Mouse (Mus musculus) heart, adult 2 months (tissue): ENCODE measurements around the gene Snrpd3. TPM values are rescaled to one million over a fixed set of nuclear protein-coding genes. Genes with fewer than 3 reads are reported as not detected.

Source experiments
- DNase-seq, 2 experiments: peaks; one replicate each; pipeline ENCODE4 v3.0.0; 2021
- H3K27ac ChIP-seq: fragments of 200-600 bp; 2 replicates; pipeline ENCODE4 v1.8.1; 2022
- H3K27me3 ChIP-seq: fragments of 200-500 bp; 2 replicates; pipeline ENCODE4 v1.6.1; 2012; ENCODE audit warnings: mild to moderate bottlenecking, low read length, inconsistent platforms, mixed read lengths; ENCODE audit not compliant: control insufficient read depth, insufficient read depth
- H3K36me3 ChIP-seq: fragments of 200-500 bp; 2 replicates; pipeline ENCODE4 v1.6.1; 2012; ENCODE audit warnings: low read length, inconsistent platforms; ENCODE audit not compliant: control insufficient read depth, insufficient read depth
- H3K4me1 ChIP-seq: fragments of 200-500 bp; 2 replicates; pipeline ENCODE4 v1.6.1; 2011; ENCODE audit warnings: low read length; ENCODE audit not compliant: control insufficient read depth, insufficient read depth
- H3K4me3 ChIP-seq: fragments of 200-600 bp; 2 replicates; pipeline ENCODE4 v1.8.1; 2022
- H3K79me2 ChIP-seq: fragments of 200-500 bp; replicated peaks from 2 replicates; pipeline ENCODE4 v1.6.1; 2012; ENCODE audit warnings: mild to moderate bottlenecking, inconsistent platforms, low read length, moderate library complexity, mixed read lengths; ENCODE audit not compliant: control insufficient read depth, insufficient read depth
- H3K9ac ChIP-seq: fragments of 200-500 bp; 2 replicates; pipeline ENCODE4 v1.6.1; 2012; ENCODE audit warnings: low read depth, mild to moderate bottlenecking, control low read depth, inconsistent platforms, low read length, mixed read lengths
- CTCF ChIP-seq: fragments of 200-600 bp; IDR thresholded peaks from 2 replicates; pipeline ENCODE4 v1.8.1; 2022; ENCODE audit warnings: antibody characterized with exemption, mild to moderate bottlenecking, moderate library complexity
- EP300 ChIP-seq: fragments of 200-500 bp; IDR thresholded peaks from 2 replicates; pipeline ENCODE4 v1.6.1; 2011; ENCODE audit warnings: low read depth, low read length, control low read depth; ENCODE audit not compliant: insufficient read depth
- POLR2A ChIP-seq: fragments of 200-500 bp; IDR thresholded peaks from 2 replicates; pipeline ENCODE4 v1.6.1; 2011; ENCODE audit warnings: mild to moderate bottlenecking, low read depth, low read length, control low read depth; ENCODE audit not compliant: insufficient read depth
- WGBS: fragments of 180-500 bp; shearing (Covaris S2); methylation state at CpG from one replicate; pipeline ENCODE4 v1.1.7; 2018; 5-methylcytosine and 5-hydroxymethylcytosine counted together
- intact Hi-C: fragments of 180-260 bp; cut with DNase I; formaldehyde crosslinking; loops from one replicate; pipeline ENCODE4 v1.15.1; 2025
- polyA plus RNA-seq: library from polyadenylated mRNA; depleted of rRNA; stranded (reverse); fragments of >200 nt; gene quantifications from 2 replicates; pipeline ENCODE4 v1.2.3, GENCODE M21; 2012
- total RNA-seq, 2 experiments: library from RNA; stranded (reverse); gene quantifications; 2 replicates each; pipeline ENCODE4 v1.2.3; 2021

Snrpd3 gene
- total and polyA plus RNA-seq, 3 experiments: 20.8 to 65.8 (median 61.1) TPM

- TF ChIP-seq POLR2A (no peak), CTCF (no peak)
- Histone ChIP-seq H3K4me3 (no peak overlapping the region), H3K27ac (no peak overlapping the region), H3K36me3 (no peaks in the 10 kb centered on the region), H3K27me3 (no peaks in the 10 kb centered on the region), H3K79me2 (no peaks in the 10 kb centered on the region), H3K9ac (no peak overlapping the region), H3K4me1 (peaks cover 3% of the 10 kb centered on the region)
- WGBS: 58% methylated on average over 4 of the region's 4 CpGs
- DNase-seq: no peak
- intact Hi-C loops: no loop called here
These were observed 35.6 kb upstream of the Snrpd3 start for GRCm38 (mm10) chr10:75481703-75482102.

GRCm38 (mm10) chr10:75482271-75482670 lies 35.1 kb upstream of the Snrpd3 start:
- H3K79me2 ChIP-seq: no peaks in the 10 kb centered on the region
- 87% methylated on average over 5 of the region's 5 CpGs for WGBS
- intact Hi-C loops: no loop called here
- no peaks in the 10 kb centered on the region for H3K27me3 ChIP-seq
- no peaks in the 10 kb centered on the region for H3K36me3 ChIP-seq
- H3K4me3 ChIP-seq: no peak overlapping the region
- H3K9ac ChIP-seq: no peak overlapping the region
- no peak for TF ChIP-seq CTCF
- TF ChIP-seq EP300: no peak
- TF ChIP-seq POLR2A: no peak
- H3K4me1 ChIP-seq: peaks cover under 1% of the 10 kb centered on the region; the same call in 1 of the 2 replicates
- DNase-seq: no peak
- no peak overlapping the region for H3K27ac ChIP-seq

GRCm38 (mm10) chr10:75482919-75483483 lies 34.4 kb upstream of the Snrpd3 start:
- 91% methylated on average over 11 of the region's 11 CpGs for WGBS
- TF ChIP-seq CTCF (no peak), POLR2A (no peak), EP300 (no peak)

GRCm38 (mm10) chr10:75484066-75484465 lies 33.3 kb upstream of the Snrpd3 start:
- Histone ChIP-seq H3K36me3 (no peaks in the 10 kb centered on the region), H3K27ac (no peak overlapping the region; the same call in 1 of the 2 replicates), H3K27me3 (no peaks in the 10 kb centered on the region), H3K4me3 (no peak overlapping the region), H3K9ac (no peak overlapping the region), H3K4me1 (no peaks in the 10 kb centered on the region), H3K79me2 (no peaks in the 10 kb centered on the region)
- 93% methylated on average over 6 of the region's 6 CpGs for WGBS
- no peak for TF ChIP-seq CTCF
- no peak for TF ChIP-seq POLR2A
- TF ChIP-seq EP300: no peak
- DNase-seq: no peak
- intact Hi-C loops: no loop called here

More at GRCm38 (mm10) chr10:75482919-75483483, 34.4 kb upstream of the Snrpd3 start:
- no peak overlapping the region for H3K9ac ChIP-seq
- no peaks in the 10 kb centered on the region for H3K4me1 ChIP-seq
- H3K4me3 ChIP-seq: no peak overlapping the region
- no peaks in the 10 kb centered on the region for H3K79me2 ChIP-seq
- H3K27me3 ChIP-seq: no peaks in the 10 kb centered on the region
- DNase-seq: no peak
- no peak overlapping the region for H3K27ac ChIP-seq
- intact Hi-C loops: no loop called here
- H3K36me3 ChIP-seq: no peaks in the 10 kb centered on the region

GRCm38 (mm10) chr10:75484767-75485166 lies 32.6 kb upstream of the Snrpd3 start:
- no peak for TF ChIP-seq EP300
- no peak overlapping the region for H3K4me3 ChIP-seq
- no peak overlapping the region for H3K9ac ChIP-seq
- WGBS: 41% methylated on average over 6 of the region's 6 CpGs
- DNase-seq: no peak
- H3K4me1 ChIP-seq: no peaks in the 10 kb centered on the region
- peak overlapping the region; percentile 6; the same call in 1 of the 2 replicates for H3K27ac ChIP-seq
- intact Hi-C loops: loop anchor here (5.0 kb wide), 2 partner anchors 167 to 207 kb away; partner anchors contain the start of gene Adora2a
- H3K79me2 ChIP-seq: no peaks in the 10 kb centered on the region
- no peaks in the 10 kb centered on the region for H3K27me3 ChIP-seq
- H3K36me3 ChIP-seq: no peaks in the 10 kb centered on the region

- TF ChIP-seq EP300: peak; percentile 94
- TF ChIP-seq CTCF: peak; percentile 95; the same call in 1 of the 2 replicates
- TF ChIP-seq POLR2A: no peak
- no peak overlapping the region for H3K27ac ChIP-seq
- H3K36me3 ChIP-seq: no peaks in the 10 kb centered on the region
- H3K4me3 ChIP-seq: no peak overlapping the region
- intact Hi-C loops: loop anchor here (1.0 to 5.0 kb wide), 7 partner anchors 45 to 304 kb away; partner anchors contain the start of gene Adora2a
- H3K9ac ChIP-seq: no peak overlapping the region
- no peaks in the 10 kb centered on the region for H3K4me1 ChIP-seq
- H3K79me2 ChIP-seq: no peaks in the 10 kb centered on the region
- 46% methylated on average over 9 of the region's 9 CpGs for WGBS
- H3K27me3 ChIP-seq: no peaks in the 10 kb centered on the region
- DNase-seq: peak; percentile 73 to 82
These were observed 31.0 kb upstream of the Snrpd3 start for GRCm38 (mm10) chr10:75486086-75486979.
